Mouse (Mus musculus): Measurements from ENCODE around the gene Bank1. TPM values are rescaled to one million over a fixed set of nuclear protein-coding genes. Genes with fewer than 3 reads are reported as not detected.

Bank1 gene
- total and polyA plus RNA-seq, 3 experiments: not detected

GRCm38 (mm10) chr3:136100973-136101500, 224.8 kb downstream of the Bank1 start:
- Histone ChIP-seq H3K4me1 (ENCODE audit: control insufficient read depth in 1 of 2, insufficient read depth in 2 of 2, low read length in 2 of 2) (no peaks in the 10 kb centered on the region), H3K79me2 (ENCODE audit: control insufficient read depth, insufficient read depth, low read length, poor library complexity) (no peaks in the 10 kb centered on the region), H3K36me3 (ENCODE audit: control insufficient read depth in 1 of 2, insufficient read depth in 2 of 2, low read length in 2 of 2) (no peaks in the 10 kb centered on the region), H3K4me3 (ENCODE audit: control insufficient read depth in 1 of 2, insufficient read depth in 1 of 2, low read depth in 2 of 2, low read length in 2 of 2) (peak overlapping the region in 1 of 2 experiments; percentile 19; a peak in 1 of 4 replicates), H3K27ac (ENCODE audit: control insufficient read depth, low read depth, low read length) (no peak overlapping the region), H3K9ac (ENCODE audit: control insufficient read depth, low read depth, low read length, poor library complexity, severe bottlenecking) (no peak overlapping the region), H3K27me3 (ENCODE audit: control insufficient read depth in 1 of 2, insufficient read depth in 2 of 2, low read length in 2 of 2) (no peaks in the 10 kb centered on the region; a peak in 1 of 4 replicates), H3K9me3 (replicated peaks; ENCODE audit: insufficient read depth, low read length) (no peaks in the 10 kb centered on the region)
- TF ChIP-seq KAT2A (conservative IDR thresholded peaks at IDR 0.05; ENCODE audit: low read depth, low read length): no peak
- no peak for TF ChIP-seq BHLHE40 (IDR thresholded peaks at IDR 0.05; ENCODE audit: borderline replicate concordance, low read depth, low read length)
- TF ChIP-seq USF1 (IDR thresholded peaks at IDR 0.05; ENCODE audit: low read depth, low read length): no peak
- no peak for TF ChIP-seq CHD1 (IDR thresholded peaks at IDR 0.05; ENCODE audit: low read depth, low read length)
- no peak for TF ChIP-seq NELFE (IDR thresholded peaks at IDR 0.05; ENCODE audit: low read depth, low read length)
- no peak for DNase-seq (ENCODE audit: low read depth, low spot score)

GRCm38 (mm10) chr3:136100292-136100691, 225.6 kb downstream of the Bank1 start:
- no peaks in the 10 kb centered on the region for H3K79me2 ChIP-seq (ENCODE audit: control insufficient read depth, insufficient read depth, low read length, poor library complexity)
- H3K27me3 ChIP-seq (ENCODE audit: control insufficient read depth in 1 of 2, insufficient read depth in 2 of 2, low read length in 2 of 2): no peaks in the 10 kb centered on the region; a peak in 1 of 4 replicates
- no peak overlapping the region for H3K4me3 ChIP-seq (ENCODE audit: control insufficient read depth in 1 of 2, insufficient read depth in 1 of 2, low read depth in 2 of 2, low read length in 2 of 2)
- DNase-seq (ENCODE audit: low read depth, low spot score): no peak
- no peak for TF ChIP-seq HCFC1 (IDR thresholded peaks at IDR 0.05; ENCODE audit: low read depth, low read length)
- no peak for TF ChIP-seq ZC3H11A (IDR thresholded peaks at IDR 0.05; ENCODE audit: low read depth, low read length)
- TF ChIP-seq TCF12 (IDR thresholded peaks at IDR 0.05; ENCODE audit: low read depth, low read length): no peak
- TF ChIP-seq ZKSCAN1 (IDR thresholded peaks at IDR 0.05; ENCODE audit: low read depth, low read length): no peak
- TF ChIP-seq ZMIZ1 (IDR thresholded peaks at IDR 0.05; ENCODE audit: low read depth, low read length): no peak
- TF ChIP-seq CHD2 (IDR thresholded peaks at IDR 0.05; ENCODE audit: low read length): no peak
- no peak for TF ChIP-seq TBP (IDR thresholded peaks at IDR 0.05; ENCODE audit: low read depth, low read length)
- no peak for TF ChIP-seq EP300 (IDR thresholded peaks at IDR 0.05; ENCODE audit: low read depth in 1 of 2, low read length in 2 of 2)
- no peak for TF ChIP-seq USF2 (IDR thresholded peaks at IDR 0.05; ENCODE audit: borderline replicate concordance in 1 of 2, insufficient read depth in 1 of 2, low read depth in 1 of 2, low read length in 2 of 2)
- no peak for TF ChIP-seq MAFK (IDR thresholded peaks at IDR 0.05; ENCODE audit: borderline replicate concordance, low read depth, low read length)
- no peak for TF ChIP-seq GATA1 (IDR thresholded peaks at IDR 0.05; ENCODE audit: low read depth, low read length)
- TF ChIP-seq KAT2A (conservative IDR thresholded peaks at IDR 0.05; ENCODE audit: low read depth, low read length): no peak
- no peak for TF ChIP-seq SMC3 (IDR thresholded peaks at IDR 0.05; ENCODE audit: low read depth, low read length)
- no peak for TF ChIP-seq GABPA (IDR thresholded peaks at IDR 0.05; ENCODE audit: low read depth, low read length)
- TF ChIP-seq CHD1 (IDR thresholded peaks at IDR 0.05; ENCODE audit: low read depth, low read length): no peak
- TF ChIP-seq JUND (IDR thresholded peaks at IDR 0.05; ENCODE audit: low read depth, low read length): no peak
- TF ChIP-seq MYB (IDR thresholded peaks at IDR 0.05; ENCODE audit: low read depth, low read length): no peak
- TF ChIP-seq UBTF (IDR thresholded peaks at IDR 0.05; ENCODE audit: borderline replicate concordance, insufficient read depth, low read depth, low read length): no peak
- no peak for TF ChIP-seq POLR2AphosphoS2 (IDR thresholded peaks at IDR 0.05; ENCODE audit: low read length)
- no peak for TF ChIP-seq MAX (IDR thresholded peaks at IDR 0.05; ENCODE audit: low read length)
- H3K9me3 ChIP-seq (replicated peaks; ENCODE audit: insufficient read depth, low read length): no peaks in the 10 kb centered on the region
- H3K4me1 ChIP-seq (ENCODE audit: control insufficient read depth in 1 of 2, insufficient read depth in 2 of 2, low read length in 2 of 2): no peaks in the 10 kb centered on the region
- no peak overlapping the region for H3K9ac ChIP-seq (ENCODE audit: control insufficient read depth, low read depth, low read length, poor library complexity, severe bottlenecking)
- H3K27ac ChIP-seq (ENCODE audit: control insufficient read depth, low read depth, low read length): no peak overlapping the region
- no peaks in the 10 kb centered on the region for H3K36me3 ChIP-seq (ENCODE audit: control insufficient read depth in 1 of 2, insufficient read depth in 2 of 2, low read length in 2 of 2)
